Mouse (Mus musculus) C2C12 (cell line): ENCODE measurements at regions not wholly inside any gene's neighbourhood (a gene's known extent, or its start where the extent isn't known, plus 50 kb on each side); places are given as distances from the start of the nearest gene placed in this dataset.

ENCODE experiments used
- H3K27me3 ChIP-seq: one replicate; pipeline ENCODE4 v1.6.1; 2011; ENCODE audit not compliant: control insufficient read depth, insufficient read depth, insufficient read length
- H3K36me3 ChIP-seq: one replicate; pipeline ENCODE4 v1.6.1; 2011; ENCODE audit not compliant: control insufficient read depth, insufficient read depth
- H3K4me3 ChIP-seq: one replicate; pipeline ENCODE4 v1.5.1; 2011; ENCODE audit warnings: mild to moderate bottlenecking, control low read depth; ENCODE audit not compliant: poor library complexity, insufficient read depth, severe bottlenecking
- H3K79me2 ChIP-seq: one replicate; pipeline ENCODE4 v1.6.1; 2011; ENCODE audit not compliant: control insufficient read depth, insufficient read depth
- H3K79me3 ChIP-seq: one replicate; pipeline ENCODE4 v1.6.1; 2011; ENCODE audit warnings: low read depth, control low read depth
- H3ac ChIP-seq: one replicate; pipeline ENCODE3; 2011; ENCODE audit warnings: low read depth; ENCODE audit not compliant: control insufficient read depth, insufficient read length
- CEBPB ChIP-seq: IDR thresholded peaks from one replicate; pipeline ENCODE4 v1.6.1; 2011; ENCODE audit warnings: low read depth, mild to moderate bottlenecking, control low read depth, moderate library complexity
- CTCF ChIP-seq: IDR thresholded peaks from one replicate; pipeline ENCODE4 v1.5.1; 2011; ENCODE audit not compliant: control insufficient read depth, insufficient read depth, insufficient read length
- FOSL1 ChIP-seq: IDR thresholded peaks from one replicate; pipeline ENCODE4 v1.8.0; 2011; ENCODE audit warnings: mild to moderate bottlenecking, low read length; ENCODE audit not compliant: poor library complexity, insufficient read depth, severe bottlenecking
- MAX ChIP-seq: IDR thresholded peaks from one replicate; pipeline ENCODE4 v1.6.1; 2011; ENCODE audit warnings: mild to moderate bottlenecking, control low read depth
- MYOD1 ChIP-seq: IDR thresholded peaks from one replicate; pipeline ENCODE4 v1.6.1; 2011; ENCODE audit warnings: low read depth; ENCODE audit not compliant: control insufficient read depth, insufficient read length
- MYOG ChIP-seq: IDR thresholded peaks from one replicate; pipeline ENCODE4 v1.6.1; 2011; ENCODE audit not compliant: control insufficient read depth, insufficient read length; ENCODE audit errors: extremely low read depth
- USF1 ChIP-seq: IDR thresholded peaks from one replicate; pipeline ENCODE4 v1.6.1; 2011; ENCODE audit warnings: low read depth, mild to moderate bottlenecking, control low read depth, moderate library complexity

DNA sequence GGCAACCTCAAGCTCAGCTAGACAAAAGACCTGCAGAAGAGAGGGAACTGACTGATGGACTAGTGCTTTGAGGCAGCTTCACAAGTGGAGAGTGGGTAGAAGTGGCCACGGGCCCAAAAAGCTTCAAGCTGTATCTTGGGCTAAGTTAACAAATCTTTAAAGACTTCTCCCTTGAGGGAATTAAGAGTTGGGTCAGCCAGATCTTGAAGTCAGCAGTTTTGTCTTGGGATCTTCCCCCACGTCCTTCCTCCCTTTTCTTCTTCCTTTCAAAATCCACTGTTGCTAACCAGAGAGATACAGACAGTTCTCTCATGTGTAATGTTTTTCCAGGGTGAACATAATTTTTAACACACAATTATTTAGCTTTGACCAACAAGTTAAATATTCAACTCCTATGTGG, 91.5 kb upstream of the Trabd2b start:
- no peak for TF ChIP-seq MAX
- no peak for TF ChIP-seq MYOD1
- no peak for TF ChIP-seq FOSL1
- no peak for TF ChIP-seq CEBPB
- TF ChIP-seq USF1, result no peak
- TF ChIP-seq MYOG, result no peak
- no peak for TF ChIP-seq CTCF
- no peaks in the 10 kb centered on the region for H3K79me3 ChIP-seq
- H3K27me3 ChIP-seq, result no peaks in the 10 kb centered on the region
- no peaks in the 10 kb centered on the region for H3K79me2 ChIP-seq
- no peak overlapping the region for H3K4me3 ChIP-seq
- no peak overlapping the region for H3ac ChIP-seq
- H3K36me3 ChIP-seq, result no peaks in the 10 kb centered on the region

DNA sequence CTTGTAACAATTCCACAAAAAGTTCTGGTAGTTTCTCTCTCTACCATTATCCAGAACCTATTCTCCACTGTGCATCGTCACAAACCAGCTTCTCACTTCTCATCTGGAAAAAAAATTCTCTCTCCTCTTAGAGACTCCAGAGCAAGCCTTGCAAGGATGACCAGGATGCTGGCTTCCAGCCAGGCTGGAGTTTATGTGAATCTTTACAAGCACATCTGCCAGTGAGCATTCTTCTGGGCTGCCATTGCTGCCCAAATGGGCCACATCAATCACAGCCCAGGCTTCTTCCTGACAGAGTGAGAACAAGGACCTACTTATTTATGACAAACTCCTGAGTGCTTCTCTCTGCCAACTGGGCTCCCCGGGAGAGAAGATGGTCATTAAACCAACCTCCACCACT, 91.0 kb upstream of the Trabd2b start:
- Histone ChIP-seq H3ac (no peak overlapping the region), H3K4me3 (no peak overlapping the region), H3K79me2 (no peaks in the 10 kb centered on the region), H3K27me3 (no peaks in the 10 kb centered on the region), H3K36me3 (no peaks in the 10 kb centered on the region), H3K79me3 (no peaks in the 10 kb centered on the region)
- TF ChIP-seq CEBPB (no peak), FOSL1 (no peak), MAX (no peak), MYOD1 (no peak), MYOG (no peak), CTCF (no peak), USF1 (no peak)

DNA sequence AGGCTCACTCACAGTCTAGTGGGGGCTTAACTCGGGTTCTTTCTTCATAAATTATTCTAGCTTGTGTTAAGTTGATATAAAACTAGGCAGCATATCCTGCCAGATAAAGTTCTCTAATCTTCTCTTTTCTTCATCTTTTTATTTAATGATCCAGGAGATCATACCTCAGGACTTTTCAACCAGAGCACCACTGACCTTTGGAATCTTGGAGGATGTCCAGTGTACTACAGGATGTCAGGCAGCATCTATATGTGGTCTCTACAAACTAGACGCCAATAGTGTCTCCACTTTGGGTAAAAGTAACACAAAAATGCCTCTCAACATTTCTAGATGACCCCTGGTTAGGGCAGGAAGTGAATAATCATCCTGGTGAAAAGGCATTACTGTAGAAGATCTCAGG, 89.4 kb upstream of the Trabd2b start:
- TF ChIP-seq USF1 (no peak), MYOG (no peak), FOSL1 (no peak), MAX (no peak), MYOD1 (no peak), CTCF (no peak), CEBPB (no peak)
- Histone ChIP-seq H3K27me3 (no peaks in the 10 kb centered on the region), H3K4me3 (no peak overlapping the region), H3K36me3 (no peaks in the 10 kb centered on the region), H3K79me2 (no peaks in the 10 kb centered on the region), H3K79me3 (no peaks in the 10 kb centered on the region), H3ac (no peak overlapping the region)

DNA sequence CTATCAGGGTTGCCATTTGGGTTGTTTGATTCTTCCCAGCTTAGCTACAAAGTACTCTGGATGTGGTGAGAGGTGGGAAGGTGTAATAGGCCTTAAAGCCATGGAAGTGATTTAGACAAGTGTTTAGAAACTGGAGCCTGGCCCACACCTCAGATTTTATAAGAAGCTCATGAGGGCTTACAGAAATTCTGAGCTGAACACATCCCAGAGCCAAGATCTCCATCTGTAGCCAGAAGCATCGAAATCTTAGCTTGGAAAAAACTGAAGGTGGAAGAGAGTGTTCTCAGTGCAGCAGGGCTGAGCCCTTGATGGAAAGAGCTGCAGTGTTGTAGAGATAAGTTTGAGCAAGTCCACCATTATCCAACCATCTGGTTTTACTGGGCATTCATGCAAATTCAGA, 86.4 kb upstream of the Trabd2b start:
- H3ac ChIP-seq, result no peak overlapping the region
- H3K79me2 ChIP-seq, result no peaks in the 10 kb centered on the region
- no peak overlapping the region for H3K4me3 ChIP-seq
- H3K79me3 ChIP-seq, result no peaks in the 10 kb centered on the region
- TF ChIP-seq MYOG (no peak), FOSL1 (no peak), USF1 (no peak), CTCF (no peak), CEBPB (no peak), MYOD1 (no peak), MAX (no peak)
- no peaks in the 10 kb centered on the region for H3K36me3 ChIP-seq
- no peaks in the 10 kb centered on the region for H3K27me3 ChIP-seq

DNA sequence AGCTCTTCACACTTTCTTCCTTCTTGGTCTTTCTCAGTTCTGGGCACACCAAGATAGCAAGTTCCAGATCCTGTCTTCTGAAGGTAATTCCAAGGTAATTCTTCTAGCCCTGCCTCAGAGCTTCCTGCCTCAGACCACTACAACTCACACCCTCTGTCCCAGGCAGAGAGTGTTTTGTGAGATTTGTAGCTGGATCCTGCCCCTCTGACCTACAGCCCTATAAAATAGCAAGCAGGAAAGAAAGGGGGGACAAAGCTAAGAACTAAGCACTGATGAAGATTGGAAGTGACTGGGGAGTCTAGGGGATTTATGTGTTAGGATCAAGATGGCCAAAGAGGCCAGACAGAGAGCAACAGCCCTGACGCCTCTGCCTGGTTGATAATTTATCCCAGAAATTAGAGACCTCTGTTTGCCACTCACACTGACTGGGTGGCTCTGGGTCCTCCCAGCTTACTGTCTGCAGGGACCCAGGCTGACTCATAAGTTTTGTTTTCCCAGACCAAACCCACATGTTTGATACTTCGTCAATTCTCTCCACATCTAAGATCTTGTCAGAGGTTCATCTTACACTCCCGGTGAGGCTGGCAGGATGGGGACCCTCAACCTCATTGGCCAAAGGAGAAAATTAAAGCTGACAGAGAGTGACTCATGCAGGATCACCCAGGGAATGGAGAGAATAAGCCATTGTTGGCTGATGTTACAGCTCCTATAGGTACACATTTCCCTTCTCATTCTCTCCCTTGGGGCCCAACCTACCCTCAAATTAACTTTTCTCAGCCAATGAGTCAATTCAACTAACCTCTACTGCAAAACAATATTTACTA, 84.8 kb upstream of the Trabd2b start:
- H3K4me3 ChIP-seq, result no peak overlapping the region
- H3K27me3 ChIP-seq, result no peaks in the 10 kb centered on the region
- no peaks in the 10 kb centered on the region for H3K79me3 ChIP-seq
- no peak overlapping the region for H3ac ChIP-seq
- no peaks in the 10 kb centered on the region for H3K36me3 ChIP-seq
- no peaks in the 10 kb centered on the region for H3K79me2 ChIP-seq
- TF ChIP-seq FOSL1 (peak; percentile 53), MAX (no peak)

DNA sequence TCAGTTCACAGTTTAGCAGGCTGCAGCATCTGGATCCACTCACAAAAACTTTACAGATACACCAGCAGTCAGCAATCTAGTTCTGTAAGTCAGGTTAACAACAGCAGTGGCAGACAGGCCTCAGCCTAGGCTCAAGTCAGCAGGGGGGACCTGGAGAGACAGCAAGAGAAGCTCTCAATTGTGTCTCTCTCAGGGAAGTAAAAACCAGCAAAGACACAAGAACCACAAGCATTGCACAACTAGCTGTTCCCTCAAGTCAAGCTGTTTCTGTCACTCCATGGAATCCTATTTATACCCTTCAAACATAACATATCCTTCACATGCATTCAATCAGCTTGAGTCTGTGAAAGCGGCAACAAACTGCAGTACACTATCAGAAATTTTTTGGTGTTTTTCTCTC, 76.5 kb upstream of the Trabd2b start:
- Histone ChIP-seq H3K79me2 (no peaks in the 10 kb centered on the region), H3K36me3 (no peaks in the 10 kb centered on the region), H3ac (no peak overlapping the region), H3K79me3 (no peaks in the 10 kb centered on the region), H3K27me3 (no peaks in the 10 kb centered on the region), H3K4me3 (no peak overlapping the region)
- TF ChIP-seq CTCF (no peak), MAX (no peak), USF1 (no peak), FOSL1 (no peak), MYOG (no peak), MYOD1 (no peak), CEBPB (no peak)
